Mouse (Mus musculus) olfactory bulb, adult 2 months (tissue): ENCODE measurements at regions not wholly inside any gene's neighbourhood (a gene's known extent, or its start where the extent isn't known, plus 50 kb on each side); places are given as distances from the start of the nearest gene placed in this dataset.

Source experiments
- CTCF ChIP-seq: fragments of 200-500 bp; IDR thresholded peaks from 2 replicates; pipeline ENCODE4 v1.5.1; 2012; ENCODE audit warnings: low read depth, mild to moderate bottlenecking, low read length, moderate library complexity; ENCODE audit not compliant: insufficient read depth
- POLR2A ChIP-seq: fragments of 200-500 bp; IDR thresholded peaks from 2 replicates; pipeline ENCODE4 v1.6.1; 2012; ENCODE audit warnings: mild to moderate bottlenecking, low read depth, low read length, moderate library complexity; ENCODE audit not compliant: insufficient read depth

DNA sequence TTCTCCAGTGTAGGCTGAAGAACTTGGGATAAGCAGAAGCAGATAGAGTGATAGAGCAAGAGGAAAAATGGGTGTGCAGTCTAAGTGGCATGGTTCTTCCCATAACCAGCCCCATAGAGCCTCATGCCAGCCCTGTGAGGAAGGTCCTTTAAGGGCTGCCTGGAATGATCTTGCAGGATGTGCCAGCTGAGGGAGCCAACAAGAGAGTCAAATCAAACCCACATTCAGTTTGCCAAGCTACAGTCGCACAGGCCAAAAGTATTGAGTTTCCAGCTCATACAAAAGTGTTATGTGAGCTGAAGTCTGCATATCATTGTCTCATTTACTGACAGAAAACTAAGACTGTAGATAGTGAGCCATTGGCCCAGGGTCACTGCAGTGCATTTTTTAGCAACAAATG, 53.7 kb upstream of the Xcl1 start:
- no peak for TF ChIP-seq CTCF
- TF ChIP-seq POLR2A = no peak
